Mouse (Mus musculus) limb, embryonic 13.5 days (tissue): ENCODE results near the gene Lpp. TPM values are rescaled to one million over a fixed set of nuclear protein-coding genes. Genes with fewer than 3 reads are reported as not detected.

Experiments used
- ATAC-seq: fragments of 200-750 bp; cut with Nextera tagmentation; 2 replicates; pipeline ENCODE4 v1.8.0; 2017; ENCODE audit warnings: low read depth, moderate number of reproducible peaks, moderate TSS enrichment; ENCODE audit not compliant: low FRiP score
- H3K27ac ChIP-seq: fragments of 300-500 bp; sonication (generic); 2 replicates; pipeline ENCODE4 v1.5.1; 2015; ENCODE audit warnings: inconsistent platforms, mild to moderate bottlenecking, moderate library complexity
- H3K27me3 ChIP-seq: fragments of 300-500 bp; sonication (generic); 2 replicates; pipeline ENCODE4 v1.6.1; 2015; ENCODE audit warnings: mild to moderate bottlenecking, inconsistent platforms
- H3K36me3 ChIP-seq: fragments of 300-500 bp; sonication (generic); 2 replicates; pipeline ENCODE4 v1.6.1; 2015; ENCODE audit warnings: inconsistent platforms, mild to moderate bottlenecking, moderate library complexity
- H3K4me1 ChIP-seq: fragments of 300-500 bp; sonication (generic); 2 replicates; pipeline ENCODE4 v1.6.1; 2015; ENCODE audit warnings: inconsistent platforms
- H3K4me2 ChIP-seq: fragments of 300-500 bp; sonication (generic); replicated peaks from 2 replicates; pipeline ENCODE4 v1.6.1; 2015; ENCODE audit warnings: inconsistent platforms, mild to moderate bottlenecking, moderate library complexity
- H3K4me3 ChIP-seq: fragments of 300-500 bp; sonication (generic); 2 replicates; pipeline ENCODE4 v1.5.1; 2015; ENCODE audit warnings: moderate library complexity, mild to moderate bottlenecking, inconsistent platforms
- H3K9ac ChIP-seq: fragments of 300-500 bp; sonication (generic); 2 replicates; pipeline ENCODE4 v1.6.1; 2015; ENCODE audit warnings: mild to moderate bottlenecking, inconsistent platforms
- H3K9me3 ChIP-seq: fragments of 300-500 bp; sonication (generic); 2 replicates; pipeline ENCODE4 v1.6.1; 2016; ENCODE audit warnings: inconsistent platforms
- WGBS: fragments of 180-500 bp; shearing (Covaris S2); methylation state at CpG from one replicate; pipeline ENCODE4 v1.1.7; 2015; 5-methylcytosine and 5-hydroxymethylcytosine counted together
- polyA plus RNA-seq: library from polyadenylated mRNA; unstranded; fragments of >200 nt; fragmentation: Nextera tagmentation; extraction: Ambion mirVana; gene quantifications from 2 replicates; pipeline ENCODE4 v1.2.1, GENCODE M21; 2015

Gene Lpp
- polyA plus RNA-seq, 1 experiment from 2014 or later: 56.0 TPM

GRCm38 (mm10) chr16:24949265-24949664 is 556.0 kb downstream of the Lpp start:
- no peak overlapping the region; the same call in 1 of the 2 replicates for H3K27ac ChIP-seq
- no peak for ATAC-seq
- H3K4me2 ChIP-seq: no peak overlapping the region
- 88% methylated on average over 3 of the region's 3 CpGs for WGBS
- H3K9me3 ChIP-seq: no peaks in the 10 kb centered on the region
- peaks cover 17% of the 10 kb centered on the region; the same call in 1 of the 2 replicates for H3K4me1 ChIP-seq
- no peak overlapping the region for H3K9ac ChIP-seq
- no peak overlapping the region for H3K4me3 ChIP-seq
- no peaks in the 10 kb centered on the region for H3K27me3 ChIP-seq
- no peaks in the 10 kb centered on the region for H3K36me3 ChIP-seq

GRCm38 (mm10) chr16:24950112-24950743 is 556.9 kb downstream of the Lpp start:
- ATAC-seq: no peak
- H3K4me1 ChIP-seq: peaks cover 17% of the 10 kb centered on the region; the same call in 1 of the 2 replicates
- no peak overlapping the region for H3K4me2 ChIP-seq
- no peak overlapping the region for H3K4me3 ChIP-seq
- H3K27ac ChIP-seq: no peak overlapping the region
- H3K9me3 ChIP-seq: no peaks in the 10 kb centered on the region
- H3K27me3 ChIP-seq: no peaks in the 10 kb centered on the region
- no peaks in the 10 kb centered on the region for H3K36me3 ChIP-seq
- no peak overlapping the region for H3K9ac ChIP-seq
- WGBS: 51% methylated on average over 6 of the region's 6 CpGs

GRCm38 (mm10) chr16:24951909-24952308 is 558.6 kb downstream of the Lpp start:
- H3K4me1 ChIP-seq: peaks cover 17% of the 10 kb centered on the region; the same call in 1 of the 2 replicates
- no peaks in the 10 kb centered on the region for H3K27me3 ChIP-seq
- WGBS: 30% methylated on average over 5 of the region's 5 CpGs
- H3K36me3 ChIP-seq: no peaks in the 10 kb centered on the region
- ATAC-seq: no peak
- no peak overlapping the region for H3K4me2 ChIP-seq
- no peak overlapping the region for H3K27ac ChIP-seq
- H3K4me3 ChIP-seq: no peak overlapping the region
- H3K9me3 ChIP-seq: peaks cover 6% of the 10 kb centered on the region
- H3K9ac ChIP-seq: no peak overlapping the region

- 80% methylated on average over 7 of the region's 7 CpGs for WGBS
- Histone ChIP-seq H3K27me3 (no peaks in the 10 kb centered on the region), H3K9me3 (peaks cover 6% of the 10 kb centered on the region), H3K4me2 (no peak overlapping the region), H3K27ac (no peak overlapping the region), H3K4me1 (peaks cover 9% of the 10 kb centered on the region; the same call in 1 of the 2 replicates), H3K4me3 (no peak overlapping the region), H3K9ac (no peak overlapping the region), H3K36me3 (no peaks in the 10 kb centered on the region)
- ATAC-seq: no peak
Measured at GRCm38 (mm10) chr16:24955054-24955453, 561.7 kb downstream of the Lpp start.

- ATAC-seq: no peak
- 90% methylated on average over 1 of the region's 1 CpGs for WGBS
- Histone ChIP-seq H3K9me3 (peaks cover 6% of the 10 kb centered on the region), H3K9ac (no peak overlapping the region), H3K4me1 (no peaks in the 10 kb centered on the region), H3K4me2 (no peak overlapping the region), H3K36me3 (no peaks in the 10 kb centered on the region), H3K27me3 (no peaks in the 10 kb centered on the region), H3K4me3 (no peak overlapping the region), H3K27ac (no peak overlapping the region)
Measured at GRCm38 (mm10) chr16:24958661-24959060, 565.4 kb downstream of the Lpp start.

- Histone ChIP-seq H3K4me1 (no peaks in the 10 kb centered on the region), H3K4me3 (no peak overlapping the region), H3K9me3 (peaks cover 6% of the 10 kb centered on the region), H3K36me3 (no peaks in the 10 kb centered on the region), H3K27ac (no peak overlapping the region; the same call in 1 of the 2 replicates), H3K27me3 (no peaks in the 10 kb centered on the region), H3K9ac (no peak overlapping the region), H3K4me2 (no peak overlapping the region)
- no peak for ATAC-seq
- 74% methylated on average over 10 of the region's 10 CpGs for WGBS
Measured at GRCm38 (mm10) chr16:24960901-24961806, 567.8 kb downstream of the Lpp start.

- ATAC-seq: no peak
- WGBS: 87% methylated on average over 1 of the region's 1 CpGs
Measured at GRCm38 (mm10) chr16:24964311-24964710, 571.0 kb downstream of the Lpp start.

GRCm38 (mm10) chr16:24965091-24965490 is 571.8 kb downstream of the Lpp start:
- no peaks in the 10 kb centered on the region for H3K9me3 ChIP-seq
- no peaks in the 10 kb centered on the region for H3K4me1 ChIP-seq
- H3K36me3 ChIP-seq: no peaks in the 10 kb centered on the region
- no peak overlapping the region for H3K4me3 ChIP-seq
- H3K27me3 ChIP-seq: no peaks in the 10 kb centered on the region
- no peak overlapping the region for H3K4me2 ChIP-seq
- no peak overlapping the region for H3K9ac ChIP-seq
- WGBS: 73% methylated on average over 4 of the region's 4 CpGs
- no peak overlapping the region for H3K27ac ChIP-seq
- no peak for ATAC-seq

More at GRCm38 (mm10) chr16:24964311-24964710, 571.0 kb downstream of the Lpp start:
- H3K9me3 ChIP-seq: no peaks in the 10 kb centered on the region
- H3K4me3 ChIP-seq: no peak overlapping the region
- no peaks in the 10 kb centered on the region for H3K36me3 ChIP-seq
- H3K9ac ChIP-seq: no peak overlapping the region
- no peak overlapping the region for H3K4me2 ChIP-seq
- no peaks in the 10 kb centered on the region for H3K27me3 ChIP-seq
- no peaks in the 10 kb centered on the region for H3K4me1 ChIP-seq
- no peak overlapping the region for H3K27ac ChIP-seq

- Histone ChIP-seq H3K4me2 (no peak overlapping the region), H3K4me3 (no peak overlapping the region), H3K36me3 (peaks cover 2% of the 10 kb centered on the region; the same call in 1 of the 2 replicates), H3K9ac (no peak overlapping the region), H3K27ac (no peak overlapping the region), H3K4me1 (no peaks in the 10 kb centered on the region), H3K9me3 (no peaks in the 10 kb centered on the region), H3K27me3 (no peaks in the 10 kb centered on the region)
- no peak for ATAC-seq
- WGBS: 92% methylated on average over 9 of the region's 9 CpGs
Measured at GRCm38 (mm10) chr16:24966460-24966859, 573.2 kb downstream of the Lpp start.

GRCm38 (mm10) chr16:24973009-24973631 is 579.8 kb downstream of the Lpp start:
- H3K27me3 ChIP-seq: no peaks in the 10 kb centered on the region
- no peak overlapping the region for H3K9ac ChIP-seq
- H3K9me3 ChIP-seq: no peaks in the 10 kb centered on the region
- ATAC-seq: no peak
- H3K4me3 ChIP-seq: no peak overlapping the region
- no peak overlapping the region for H3K27ac ChIP-seq
- no peaks in the 10 kb centered on the region for H3K4me1 ChIP-seq
- H3K4me2 ChIP-seq: no peak overlapping the region
- 75% methylated on average over 5 of the region's 5 CpGs for WGBS
- peaks cover 13% of the 10 kb centered on the region for H3K36me3 ChIP-seq

GRCm38 (mm10) chr16:24977771-24978170 is 584.5 kb downstream of the Lpp start:
- no peak overlapping the region for H3K4me2 ChIP-seq
- no peak overlapping the region for H3K9ac ChIP-seq
- no peak for ATAC-seq
- H3K36me3 ChIP-seq: peaks cover 16% of the 10 kb centered on the region; the same call in 1 of the 2 replicates
- no peaks in the 10 kb centered on the region for H3K9me3 ChIP-seq
- H3K27me3 ChIP-seq: no peaks in the 10 kb centered on the region
- H3K4me1 ChIP-seq: no peaks in the 10 kb centered on the region
- 93% methylated on average over 1 of the region's 1 CpGs for WGBS
- no peak overlapping the region for H3K4me3 ChIP-seq
- H3K27ac ChIP-seq: no peak overlapping the region

GRCm38 (mm10) chr16:24978226-24978625 is 584.9 kb downstream of the Lpp start:
- Histone ChIP-seq H3K9ac (no peak overlapping the region), H3K4me2 (no peak overlapping the region), H3K4me3 (no peak overlapping the region), H3K4me1 (no peaks in the 10 kb centered on the region), H3K27ac (no peak overlapping the region), H3K9me3 (no peaks in the 10 kb centered on the region), H3K27me3 (no peaks in the 10 kb centered on the region), H3K36me3 (peaks cover 19% of the 10 kb centered on the region; the same call in 1 of the 2 replicates)
- 71% methylated on average over 1 of the region's 1 CpGs for WGBS
- no peak for ATAC-seq
